Mouse (Mus musculus): ENCODE measurements around the gene Hsph1.

Hsph1 gene

GRCm38 (mm10) chr5:149641277-149641892 lies 5.2 kb upstream of the Hsph1 start:
- no peak for DNase-seq

- no peak for DNase-seq
These were observed 1.1 kb upstream of the Hsph1 start for GRCm38 (mm10) chr5:149637306-149637705.

- no peak for DNase-seq
These were observed 620 bp downstream of the Hsph1 start for GRCm38 (mm10) chr5:149635556-149635955.

GRCm38 (mm10) chr5:149634409-149635035 lies 1.7 kb downstream of the Hsph1 start:
- no peak for DNase-seq

- no peak for DNase-seq
These were observed 10.6 kb downstream of the Hsph1 start for GRCm38 (mm10) chr5:149625547-149625946.

- DNase-seq = no peak
These were observed 12.1 kb downstream of the Hsph1 start for GRCm38 (mm10) chr5:149623815-149624675.

GRCm38 (mm10) chr5:149622644-149623043 lies 13.5 kb downstream of the Hsph1 start:
- no peak for DNase-seq

GRCm38 (mm10) chr5:149622152-149622551 lies 14.0 kb downstream of the Hsph1 start:
- no peak for DNase-seq

- DNase-seq = no peak
These were observed 18.3 kb downstream of the Hsph1 start for GRCm38 (mm10) chr5:149617776-149618425.

GRCm38 (mm10) chr5:149616817-149617216 lies 19.4 kb downstream of the Hsph1 start:
- DNase-seq = no peak

GRCm38 (mm10) chr5:149616138-149616537 lies 20.0 kb downstream of the Hsph1 start:
- no peak for DNase-seq

GRCm38 (mm10) chr5:149612740-149613139 lies 23.4 kb downstream of the Hsph1 start:
- DNase-seq = no peak

- no peak for DNase-seq
These were observed 24.0 kb downstream of the Hsph1 start for GRCm38 (mm10) chr5:149612165-149612518.

GRCm38 (mm10) chr5:149611476-149612164 lies 24.6 kb downstream of the Hsph1 start:
- DNase-seq = no peak

- no peak for DNase-seq
These were observed 29.0 kb downstream of the Hsph1 start for GRCm38 (mm10) chr5:149607083-149607720.

GRCm38 (mm10) chr5:149603241-149603640 lies 32.9 kb downstream of the Hsph1 start:
- DNase-seq = no peak

GRCm38 (mm10) chr5:149601996-149602395 lies 34.2 kb downstream of the Hsph1 start:
- no peak for DNase-seq

GRCm38 (mm10) chr5:149597351-149597750 lies 38.8 kb downstream of the Hsph1 start:
- DNase-seq = no peak

GRCm38 (mm10) chr5:149594215-149594614 lies 42.0 kb downstream of the Hsph1 start:
- no peak for DNase-seq

GRCm38 (mm10) chr5:149589932-149590331 lies 46.2 kb downstream of the Hsph1 start:
- no peak for DNase-seq

GRCm38 (mm10) chr5:149588814-149589534 lies 47.2 kb downstream of the Hsph1 start:
- DNase-seq = no peak

Data from spleen, adult 18-20 months (tissue).